Mouse (Mus musculus): ENCODE measurements around the gene Catsperg1. TPM values are rescaled to one million over a fixed set of nuclear protein-coding genes. Genes with fewer than 3 reads are reported as not detected.

Gene Catsperg1
- total RNA-seq, 1 experiment from 2014 or later, result 0.63 TPM

DNA sequence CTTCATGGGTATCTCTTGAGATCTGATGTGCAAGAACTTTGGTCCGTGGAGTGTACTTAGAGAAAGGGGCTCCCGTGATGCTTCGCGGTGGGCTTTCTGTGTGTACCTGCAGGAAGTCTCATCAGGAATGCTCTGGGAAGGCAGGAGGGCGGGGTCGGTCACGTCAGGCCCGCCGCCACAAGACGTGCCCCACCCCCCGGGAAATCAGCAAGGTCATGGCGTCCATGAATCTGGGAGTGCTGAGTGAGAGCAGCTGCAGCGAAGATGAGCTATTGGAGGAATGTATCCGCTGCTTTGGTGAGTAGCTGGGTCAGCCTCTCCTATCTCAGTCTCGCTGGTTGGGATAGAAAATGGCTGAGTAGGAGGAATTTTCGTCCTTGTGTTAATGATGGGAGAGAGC, 76.4 kb downstream of the Catsperg1 start:
- peak; percentile 36 for DNase-seq

DNA sequence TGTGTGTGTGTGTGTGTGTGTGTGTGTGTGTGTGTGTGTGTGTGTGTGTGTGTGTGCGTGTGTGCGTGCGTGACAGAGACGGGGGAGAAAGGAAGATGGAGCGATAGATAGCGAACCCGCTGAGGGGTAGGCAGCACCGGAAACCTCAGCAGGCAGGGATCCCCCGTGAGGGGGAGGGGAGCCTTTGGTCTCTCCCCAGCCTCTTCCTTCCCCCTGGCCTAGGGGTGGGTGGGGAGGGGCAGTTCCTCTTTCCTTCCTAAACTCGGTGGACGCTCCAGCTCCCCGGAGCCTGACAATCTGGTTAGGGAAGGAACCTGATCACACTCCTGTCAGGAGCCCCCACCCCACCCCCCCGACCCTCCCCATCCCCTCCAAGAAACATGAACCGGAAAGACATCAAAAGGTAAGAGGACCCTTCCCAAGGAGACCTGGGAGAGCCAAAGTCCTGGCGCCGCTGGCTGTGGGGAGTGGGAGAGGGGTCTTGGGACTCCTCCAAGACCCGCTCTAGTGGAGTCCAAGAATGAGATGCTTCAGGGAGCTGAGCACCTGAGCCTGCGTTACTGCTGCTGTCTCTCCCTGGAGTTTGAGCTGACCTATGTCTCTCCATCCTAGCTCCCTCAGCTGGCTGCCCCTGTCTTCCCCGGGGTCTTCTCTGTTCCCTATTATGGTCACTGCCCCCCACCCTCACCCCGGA, 79.0 kb downstream of the Catsperg1 start, which contains the start of gene Rasgrp4:
Rasgrp4 (plus strand) TSS at position 159 of the 694 bp plus-strand sequence.
- peak; percentile 62 for DNase-seq

DNA sequence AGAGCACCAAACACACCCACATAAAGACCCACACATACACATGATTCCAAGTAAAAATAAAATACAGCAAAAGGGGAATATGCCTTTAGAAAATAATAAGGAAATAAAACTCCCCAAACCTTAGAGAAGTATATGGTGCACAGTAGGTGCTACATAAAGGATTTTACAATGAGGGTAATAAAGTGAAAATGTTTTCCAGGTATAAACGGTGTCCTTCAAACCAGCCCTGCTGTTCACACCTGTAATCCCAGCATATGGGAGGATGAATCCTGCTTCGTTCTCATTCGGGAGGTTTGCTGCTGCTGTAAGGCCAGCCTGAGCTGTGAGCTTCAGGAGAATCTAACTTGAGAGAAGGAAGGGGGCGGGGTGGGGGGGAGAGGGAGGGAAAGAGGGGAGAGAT, 79.6 kb downstream of the Catsperg1 start:
- DNase-seq, result no peak

Other genes with a start within 250 kb of the Catsperg1 start
- gene Eif3k, start 232.2 kb downstream of the Catsperg1 start, total RNA-seq (2021), result 233 and 240 TPM in 2 replicates
- 1.8 and 7.9 TPM in 2 replicates for gene Map4k1, start 232.0 kb downstream of the Catsperg1 start, total RNA-seq (2021)
- 0.11 and 0.19 TPM in 2 replicates for gene Ryr1, start 88.9 kb downstream of the Catsperg1 start, total RNA-seq (2021)
- 1.8 and 2.2 TPM in 2 replicates for gene Rasgrp4, start 79.2 kb downstream of the Catsperg1 start, total RNA-seq (2021)
- 8.0 and 15.8 TPM in 2 replicates for gene Fam98c, start 57.8 kb downstream of the Catsperg1 start, total RNA-seq (2021)
- gene Ggn, start 43.8 kb downstream of the Catsperg1 start, total RNA-seq (2021), result 1.1 and 1.2 TPM in 2 replicates
- gene Spred3, start 43.6 kb downstream of the Catsperg1 start, total RNA-seq (2021), result 6.6 and 6.9 TPM in 2 replicates
- gene Psmd8, start 33.3 kb downstream of the Catsperg1 start, total RNA-seq (2021), result 212 and 215 TPM in 2 replicates
- gene Kcnk6, start 18.5 kb upstream of the Catsperg1 start, total RNA-seq (2021), result 3.0 and 4.1 TPM in 2 replicates
- gene Yif1b, start 24.3 kb upstream of the Catsperg1 start, total RNA-seq (2021), result 77.1 and 81.0 TPM in 2 replicates
- gene 2200002D01Rik, start 34.4 kb upstream of the Catsperg1 start, total RNA-seq (2021), result 2.4 and 2.7 TPM in 2 replicates
- 29.0 and 31.5 TPM in 2 replicates for gene Spint2, start 67.9 kb upstream of the Catsperg1 start, total RNA-seq (2021)
- gene Ppp1r14a, start 75.3 kb upstream of the Catsperg1 start, total RNA-seq (2021), result 10.9 and 12.4 TPM in 2 replicates
- gene Dpf1, start 89.9 kb upstream of the Catsperg1 start, total RNA-seq (2021), result 1.8 and 2.4 TPM in 2 replicates